Mouse (Mus musculus) ES-E14 (cell line): ENCODE measurements around the gene Smpd3. TPM values are rescaled to one million over a fixed set of nuclear protein-coding genes. Genes with fewer than 3 reads are reported as not detected.

ENCODE experiments used
- DNase-seq: peaks from one replicate; pipeline ENCODE4 v3.0.0-alpha.2; 2013; ENCODE audit warnings: low read depth, low spot score
- H3K27ac ChIP-seq: 2 replicates; pipeline ENCODE4 v1.5.1; 2012; ENCODE audit warnings: low read depth, mild to moderate bottlenecking, low read length, moderate library complexity, mixed read lengths; ENCODE audit not compliant: poor library complexity, insufficient read depth, severe bottlenecking
- H3K36me3 ChIP-seq: 2 replicates; pipeline ENCODE4 v1.6.1; 2012; ENCODE audit warnings: mild to moderate bottlenecking, low read length, moderate library complexity, mixed read lengths; ENCODE audit not compliant: control insufficient read depth, poor library complexity, insufficient read depth, severe bottlenecking
- H3K4me1 ChIP-seq, 2 experiments: fragments of 150-350 bp in 1 of 2; sonication (generic) in 1 of 2; 2 replicates each; pipeline ENCODE4 v1.6.1; 2012; ENCODE audit warnings: low read length in 2 of 2, mild to moderate bottlenecking in 1 of 2, mixed read lengths in 1 of 2; ENCODE audit not compliant: control insufficient read depth in 2 of 2, insufficient read depth in 2 of 2, poor library complexity in 1 of 2
- H3K4me3 ChIP-seq, 2 experiments: fragments of 150-350 bp in 1 of 2; sonication (generic) in 1 of 2; 2 replicates each; pipeline ENCODE4 v1.5.1; 2012; ENCODE audit warnings: low read length in 2 of 2, low read depth in 1 of 2, mild to moderate bottlenecking in 1 of 2, mixed read lengths in 1 of 2; ENCODE audit not compliant: insufficient read depth in 1 of 2, poor library complexity in 1 of 2, severe bottlenecking in 1 of 2
- H3K9ac ChIP-seq: 2 replicates; pipeline ENCODE4 v1.6.1; 2012; ENCODE audit warnings: low read depth, mild to moderate bottlenecking, low read length, mixed read lengths; ENCODE audit not compliant: poor library complexity, insufficient read depth, severe bottlenecking
- H3K9me3 ChIP-seq: fragments of 150-350 bp; sonication (generic); 2 replicates; pipeline ENCODE4 v1.6.1; 2012; ENCODE audit warnings: low read depth, mild to moderate bottlenecking, low read length; ENCODE audit not compliant: control insufficient read depth, insufficient read depth
- CHD2 ChIP-seq: IDR thresholded peaks from 2 replicates; pipeline ENCODE4 v1.6.1; 2014; ENCODE audit warnings: mild to moderate bottlenecking, low read depth, low read length, inconsistent platforms
- HCFC1 ChIP-seq: IDR thresholded peaks from 2 replicates; pipeline ENCODE4 v1.6.1; 2012; ENCODE audit warnings: low read length, inconsistent platforms, borderline replicate concordance; ENCODE audit not compliant: insufficient read depth
- MAFK ChIP-seq: IDR thresholded peaks from 2 replicates; pipeline ENCODE4 v1.6.1; 2014; ENCODE audit warnings: mild to moderate bottlenecking, low read depth, low read length, inconsistent platforms; ENCODE audit not compliant: insufficient read depth
- ZC3H11A ChIP-seq: IDR thresholded peaks from 2 replicates; pipeline ENCODE4 v1.6.1; 2012; ENCODE audit warnings: low read depth, mild to moderate bottlenecking, inconsistent platforms, low read length, borderline replicate concordance
- ZNF384 ChIP-seq: IDR thresholded peaks from 2 replicates; pipeline ENCODE4 v1.6.1; 2012; ENCODE audit warnings: low read depth, low read length, inconsistent platforms
- in situ Hi-C, 2 experiments: fragments of 600-800 bp; cut with MboI; formaldehyde crosslinking; loops; one replicate each; pipeline ENCODE4 v1.15.1; 2025; ENCODE audit warnings: low sequenced_read_pairs in 2 of 2, inconsistent platforms in 1 of 2; ENCODE audit not compliant: unreplicated experiment in 2 of 2
- total RNA-seq: library from RNA; depleted of rRNA; stranded (reverse); fragments of 300-350 nt; gene quantifications from 2 replicates; pipeline ENCODE4 v1.2.3, GENCODE M21; 2012

Smpd3 gene
- total RNA-seq, 1 experiment: 0.94 TPM

- Histone ChIP-seq H3K36me3 (no peaks in the 10 kb centered on the region), H3K4me3 (no peak overlapping the region), H3K27ac (no peak overlapping the region), H3K9me3 (no peaks in the 10 kb centered on the region), H3K9ac (no peak overlapping the region), H3K4me1 (no peaks in the 10 kb centered on the region)
- in situ Hi-C loops: no loop called here
- TF ChIP-seq MAFK: no peak
- no peak for TF ChIP-seq ZNF384
- TF ChIP-seq HCFC1: no peak
- no peak for TF ChIP-seq CHD2
- no peak for TF ChIP-seq ZC3H11A
- no peak for DNase-seq
Measured at GRCm38 (mm10) chr8:106299686-106300085, 38.1 kb downstream of the Smpd3 start.

- Histone ChIP-seq H3K4me3 (no peak overlapping the region), H3K4me1 (no peaks in the 10 kb centered on the region), H3K27ac (no peak overlapping the region), H3K9me3 (no peaks in the 10 kb centered on the region), H3K36me3 (no peaks in the 10 kb centered on the region), H3K9ac (no peak overlapping the region)
- in situ Hi-C loops: no loop called here
- no peak for DNase-seq
- TF ChIP-seq ZC3H11A (no peak), CHD2 (no peak), MAFK (no peak), HCFC1 (no peak), ZNF384 (no peak)
Measured at GRCm38 (mm10) chr8:106298846-106299245, 38.9 kb downstream of the Smpd3 start.

- no peaks in the 10 kb centered on the region for H3K9me3 ChIP-seq
- in situ Hi-C loops: no loop called here
- H3K36me3 ChIP-seq: no peaks in the 10 kb centered on the region
- no peak overlapping the region for H3K4me3 ChIP-seq
- H3K4me1 ChIP-seq: no peaks in the 10 kb centered on the region
- no peak for TF ChIP-seq MAFK
- no peak for TF ChIP-seq ZC3H11A
- TF ChIP-seq CHD2: no peak
- no peak for TF ChIP-seq ZNF384
- TF ChIP-seq HCFC1: no peak
- no peak overlapping the region for H3K27ac ChIP-seq
- H3K9ac ChIP-seq: no peak overlapping the region
- DNase-seq: no peak
Measured at GRCm38 (mm10) chr8:106298261-106298660, 39.5 kb downstream of the Smpd3 start.

DNA sequence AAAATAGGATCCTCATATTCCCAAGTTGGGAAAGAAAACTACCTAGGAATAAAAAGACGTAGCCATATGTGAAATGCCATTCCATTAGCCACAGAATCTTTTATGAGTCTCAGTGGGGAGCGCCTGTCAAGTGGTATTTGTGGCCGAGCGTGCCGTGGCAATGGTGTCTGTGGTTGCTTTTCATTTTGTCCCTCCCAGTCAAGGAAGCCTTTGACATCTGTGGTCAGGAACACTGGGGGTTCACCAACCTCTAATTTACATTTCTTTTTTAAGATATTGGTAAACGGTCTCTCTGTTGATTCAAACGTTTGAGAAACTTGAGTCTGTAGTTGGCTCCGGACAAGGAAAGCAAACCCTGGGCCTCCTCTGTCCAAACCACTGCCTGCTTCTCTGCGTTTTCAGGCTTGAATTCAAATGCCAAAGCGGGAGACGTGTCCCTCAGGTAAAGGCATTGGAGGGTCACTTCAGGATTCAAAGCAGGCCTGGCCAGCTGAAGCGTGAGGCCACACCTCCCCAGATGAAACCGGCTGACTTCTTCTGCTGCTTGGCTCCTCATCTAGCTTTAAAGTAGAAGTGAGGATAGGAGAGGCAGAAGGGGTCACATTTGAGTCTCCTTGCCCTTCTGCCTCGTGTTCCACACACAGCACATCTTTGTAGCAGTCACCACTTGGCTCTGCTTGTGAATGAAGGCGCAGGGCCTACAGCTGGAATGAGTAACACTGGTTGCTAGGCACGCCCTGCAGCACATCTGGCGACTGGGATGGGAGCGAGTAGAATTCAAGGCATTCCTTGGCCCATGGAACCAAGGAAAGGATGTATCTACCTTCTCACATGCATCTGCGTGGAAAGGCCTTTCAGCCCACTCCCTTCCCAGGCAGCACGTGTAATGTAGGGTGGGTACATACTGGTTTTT, 45.0 kb downstream of the Smpd3 start:
- H3K36me3 ChIP-seq: no peaks in the 10 kb centered on the region
- H3K9me3 ChIP-seq: no peaks in the 10 kb centered on the region
- no peak overlapping the region for H3K4me3 ChIP-seq
- DNase-seq: no peak
- H3K27ac ChIP-seq: no peak overlapping the region
- no peak overlapping the region for H3K9ac ChIP-seq
- in situ Hi-C loops: no loop called here
- TF ChIP-seq ZC3H11A: no peak
- no peak for TF ChIP-seq ZNF384
- TF ChIP-seq HCFC1: no peak
- TF ChIP-seq MAFK: no peak
- no peak for TF ChIP-seq CHD2
- H3K4me1 ChIP-seq: peaks cover 0 to 8% of the 10 kb centered on the region in 2 experiments; a peak in 2 of 4 replicates
